Mouse (Mus musculus) heart, embryonic 11.5 days (tissue): ENCODE measurements around the gene Furin. TPM values are rescaled to one million over a fixed set of nuclear protein-coding genes. Genes with fewer than 3 reads are reported as not detected.

Source experiments
- ATAC-seq: fragments of 200-750 bp; cut with Nextera tagmentation; replicated peaks from 2 replicates; pipeline ENCODE4 v1.8.0; 2017; ENCODE audit warnings: moderate library complexity; ENCODE audit not compliant: insufficient number of reproducible peaks, low FRiP score, low TSS enrichment
- H3K27ac ChIP-seq: fragments of 300-500 bp; sonication (generic); 2 replicates; pipeline ENCODE4 v1.5.1; 2014; ENCODE audit warnings: mild to moderate bottlenecking, low read depth, low read length
- H3K27me3 ChIP-seq: fragments of 300-500 bp; sonication (generic); 2 replicates; pipeline ENCODE4 v1.6.1; 2014; ENCODE audit warnings: mild to moderate bottlenecking, low read length, mixed read lengths; ENCODE audit not compliant: control insufficient read depth, insufficient read depth
- H3K36me3 ChIP-seq: fragments of 300-500 bp; sonication (generic); 2 replicates; pipeline ENCODE4 v1.6.1; 2014; ENCODE audit warnings: mild to moderate bottlenecking, low read length, moderate library complexity, mixed read lengths; ENCODE audit not compliant: control insufficient read depth, insufficient read depth
- H3K4me1 ChIP-seq: fragments of 300-500 bp; sonication (generic); 2 replicates; pipeline ENCODE4 v1.6.1; 2014; ENCODE audit warnings: low read length; ENCODE audit not compliant: control insufficient read depth, insufficient read depth
- H3K4me2 ChIP-seq: fragments of 300-500 bp; sonication (generic); 2 replicates; pipeline ENCODE4 v1.6.1; 2014; ENCODE audit warnings: mild to moderate bottlenecking, moderate library complexity
- H3K4me3 ChIP-seq: fragments of 300-500 bp; sonication (generic); 2 replicates; pipeline ENCODE4 v1.5.1; 2014; ENCODE audit warnings: low read depth, low read length
- H3K9ac ChIP-seq: fragments of 300-500 bp; sonication (generic); 2 replicates; pipeline ENCODE4 v1.6.1; 2014; ENCODE audit warnings: mild to moderate bottlenecking, low read depth, low read length, moderate library complexity
- H3K9me3 ChIP-seq: fragments of 300-500 bp; sonication (generic); replicated peaks from 2 replicates; pipeline ENCODE4 v1.6.1; 2016; ENCODE audit warnings: low read length; ENCODE audit not compliant: control insufficient read depth
- WGBS: fragments of 180-500 bp; shearing (Covaris S2); extraction: QIAGEN DNeasy Blood & Tissue Kit; methylation state at CpG from one replicate; pipeline ENCODE4 v1.1.7; 2014; ENCODE audit not compliant: insufficient replicate concordance; 5-methylcytosine and 5-hydroxymethylcytosine counted together
- polyA plus RNA-seq: library from polyadenylated mRNA; unstranded; fragments of >200 nt; fragmentation: Nextera tagmentation; extraction: Ambion mirVana; gene quantifications from 2 replicates; pipeline ENCODE4 v1.2.1, GENCODE M21; 2014

Furin gene
- polyA plus RNA-seq, 1 experiment from 2014 or later: 23.5 TPM

- no peaks in the 10 kb centered on the region for H3K9me3 ChIP-seq
- H3K4me3 ChIP-seq: no peak overlapping the region
- H3K27ac ChIP-seq: no peak overlapping the region
- H3K36me3 ChIP-seq: no peaks in the 10 kb centered on the region
- no peak overlapping the region for H3K4me2 ChIP-seq
- no peak overlapping the region for H3K9ac ChIP-seq
- H3K4me1 ChIP-seq: peaks cover 4% of the 10 kb centered on the region
- no peak for ATAC-seq
- WGBS: 90% methylated on average over 6 of the region's 6 CpGs
- H3K27me3 ChIP-seq: no peaks in the 10 kb centered on the region
Observed at GRCm38 (mm10) chr7:80421576-80421975, 16.3 kb upstream of the Furin start.

- 86% methylated on average over 4 of the region's 4 CpGs for WGBS
- Histone ChIP-seq H3K27me3 (no peaks in the 10 kb centered on the region), H3K4me2 (no peak overlapping the region), H3K27ac (no peak overlapping the region), H3K4me3 (no peak overlapping the region), H3K9me3 (no peaks in the 10 kb centered on the region), H3K36me3 (no peaks in the 10 kb centered on the region), H3K9ac (no peak overlapping the region), H3K4me1 (peaks cover 4% of the 10 kb centered on the region)
- ATAC-seq: no peak
Observed at GRCm38 (mm10) chr7:80420586-80420985, 15.3 kb upstream of the Furin start.

GRCm38 (mm10) chr7:80419278-80419677, 14.0 kb upstream of the Furin start:
- H3K4me1 ChIP-seq: peaks cover 4% of the 10 kb centered on the region
- H3K36me3 ChIP-seq: no peaks in the 10 kb centered on the region
- no peaks in the 10 kb centered on the region for H3K27me3 ChIP-seq
- H3K27ac ChIP-seq: no peak overlapping the region
- 62% methylated on average over 3 of the region's 3 CpGs for WGBS
- no peak for ATAC-seq
- no peak overlapping the region for H3K9ac ChIP-seq
- no peak overlapping the region for H3K4me2 ChIP-seq
- no peaks in the 10 kb centered on the region for H3K9me3 ChIP-seq
- H3K4me3 ChIP-seq: no peak overlapping the region

- Histone ChIP-seq H3K9me3 (no peaks in the 10 kb centered on the region), H3K36me3 (no peaks in the 10 kb centered on the region), H3K27me3 (no peaks in the 10 kb centered on the region), H3K4me3 (no peak overlapping the region), H3K9ac (no peak overlapping the region), H3K4me2 (no peak overlapping the region), H3K27ac (no peak overlapping the region), H3K4me1 (peaks cover 2% of the 10 kb centered on the region)
- no peak for ATAC-seq
- 74% methylated on average over 3 of the region's 3 CpGs for WGBS
Observed at GRCm38 (mm10) chr7:80418036-80418435, 12.8 kb upstream of the Furin start.

GRCm38 (mm10) chr7:80417601-80418000, 12.4 kb upstream of the Furin start:
- Histone ChIP-seq H3K9me3 (no peaks in the 10 kb centered on the region), H3K9ac (no peak overlapping the region), H3K4me2 (no peak overlapping the region), H3K4me3 (no peak overlapping the region), H3K4me1 (no peaks in the 10 kb centered on the region; the same call in 1 of the 2 replicates), H3K27me3 (no peaks in the 10 kb centered on the region), H3K36me3 (no peaks in the 10 kb centered on the region), H3K27ac (no peak overlapping the region)
- ATAC-seq: no peak

- H3K9ac ChIP-seq: no peak overlapping the region
- H3K9me3 ChIP-seq: no peaks in the 10 kb centered on the region
- H3K27me3 ChIP-seq: no peaks in the 10 kb centered on the region
- no peaks in the 10 kb centered on the region; the same call in 1 of the 2 replicates for H3K4me1 ChIP-seq
- no peak overlapping the region for H3K4me2 ChIP-seq
- H3K36me3 ChIP-seq: no peaks in the 10 kb centered on the region
- no peak overlapping the region for H3K27ac ChIP-seq
- H3K4me3 ChIP-seq: no peak overlapping the region
- no peak for ATAC-seq
- WGBS: 62% methylated on average over 7 of the region's 7 CpGs
Observed at GRCm38 (mm10) chr7:80416969-80417368, 11.7 kb upstream of the Furin start.

- 79% methylated on average over 7 of the region's 7 CpGs for WGBS
- H3K4me2 ChIP-seq: no peak overlapping the region
- no peaks in the 10 kb centered on the region for H3K36me3 ChIP-seq
- no peak overlapping the region for H3K9ac ChIP-seq
- H3K4me3 ChIP-seq: no peak overlapping the region
- H3K9me3 ChIP-seq: no peaks in the 10 kb centered on the region
- no peak for ATAC-seq
- H3K27me3 ChIP-seq: no peaks in the 10 kb centered on the region
- H3K27ac ChIP-seq: no peak overlapping the region
- H3K4me1 ChIP-seq: no peaks in the 10 kb centered on the region; the same call in 1 of the 2 replicates
Observed at GRCm38 (mm10) chr7:80414303-80414855, 9.1 kb upstream of the Furin start.

GRCm38 (mm10) chr7:80413512-80414302, 8.5 kb upstream of the Furin start:
- H3K27ac ChIP-seq: no peak overlapping the region
- no peak overlapping the region for H3K4me2 ChIP-seq
- no peaks in the 10 kb centered on the region for H3K27me3 ChIP-seq
- WGBS: 82% methylated on average over 9 of the region's 9 CpGs
- no peaks in the 10 kb centered on the region for H3K9me3 ChIP-seq
- H3K36me3 ChIP-seq: no peaks in the 10 kb centered on the region
- H3K4me3 ChIP-seq: no peak overlapping the region
- H3K4me1 ChIP-seq: no peaks in the 10 kb centered on the region
- ATAC-seq: no peak
- H3K9ac ChIP-seq: no peak overlapping the region

GRCm38 (mm10) chr7:80412781-80413180, 7.5 kb upstream of the Furin start:
- no peak for ATAC-seq
- no peaks in the 10 kb centered on the region for H3K36me3 ChIP-seq
- H3K4me2 ChIP-seq: no peak overlapping the region
- whole genome bisulfite sequencing: 75% methylated on average over 5 of the region's 5 CpGs
- H3K27ac ChIP-seq: no peak overlapping the region
- no peak overlapping the region for H3K4me3 ChIP-seq
- H3K27me3 ChIP-seq: no peaks in the 10 kb centered on the region
- H3K4me1 ChIP-seq: no peaks in the 10 kb centered on the region
- no peak overlapping the region for H3K9ac ChIP-seq
- no peaks in the 10 kb centered on the region for H3K9me3 ChIP-seq
